Mouse (Mus musculus) lung, embryonic 16.5 days (tissue): Measurements from ENCODE around the gene Lca5l. TPM values are rescaled to one million over a fixed set of nuclear protein-coding genes. Genes with fewer than 3 reads are reported as not detected.
A peak's percentile ranks its signal among the peaks of the same experiment; 100 is the strongest.

Experiments used
- ATAC-seq: fragments of 200-750 bp; cut with Nextera tagmentation; 2 replicates; pipeline ENCODE4 v1.8.0; 2017; ENCODE audit warnings: low read depth, mild to moderate bottlenecking, moderate library complexity
- H3K27ac ChIP-seq: fragments of 300-500 bp; sonication (generic); 2 replicates; pipeline ENCODE4 v1.5.1; 2014; ENCODE audit warnings: mild to moderate bottlenecking, control low read depth, low read length
- H3K27me3 ChIP-seq: fragments of 300-500 bp; sonication (generic); 2 replicates; pipeline ENCODE4 v1.6.1; 2014; ENCODE audit warnings: low read depth, low read length, mixed read lengths; ENCODE audit not compliant: control insufficient read depth, insufficient read depth
- H3K36me3 ChIP-seq: fragments of 300-500 bp; sonication (generic); 2 replicates; pipeline ENCODE4 v1.6.1; 2014; ENCODE audit warnings: low read length; ENCODE audit not compliant: control insufficient read depth, insufficient read depth
- H3K4me1 ChIP-seq: fragments of 300-500 bp; sonication (generic); replicated peaks from 2 replicates; pipeline ENCODE4 v1.6.1; 2014; ENCODE audit warnings: low read length, mixed read lengths; ENCODE audit not compliant: control insufficient read depth, insufficient read depth
- H3K4me2 ChIP-seq: fragments of 300-500 bp; sonication (generic); 2 replicates; pipeline ENCODE4 v1.6.1; 2014; ENCODE audit warnings: low read depth, low read length, control low read depth
- H3K4me3 ChIP-seq: fragments of 300-500 bp; sonication (generic); 2 replicates; pipeline ENCODE4 v1.5.1; 2014; ENCODE audit warnings: mild to moderate bottlenecking, low read length, control low read depth
- H3K9ac ChIP-seq: fragments of 300-500 bp; sonication (generic); 2 replicates; pipeline ENCODE4 v1.6.1; 2014; ENCODE audit warnings: low read length, control low read depth
- H3K9me3 ChIP-seq: fragments of 300-500 bp; sonication (generic); 2 replicates; pipeline ENCODE4 v1.6.1; 2016; ENCODE audit warnings: low read length; ENCODE audit not compliant: control insufficient read depth
- WGBS: fragments of 180-500 bp; shearing (Covaris S2); extraction: QIAGEN DNeasy Blood & Tissue Kit; methylation state at CpG from one replicate; pipeline ENCODE4 v1.1.7; 2014; 5-methylcytosine and 5-hydroxymethylcytosine counted together
- polyA plus RNA-seq: library from polyadenylated mRNA; unstranded; fragments of >200 nt; fragmentation: Nextera tagmentation; extraction: Ambion mirVana; gene quantifications from 2 replicates; pipeline ENCODE4 v1.2.1, GENCODE M21; 2015

Gene Lca5l
- polyA plus RNA-seq, 1 experiment from 2014 or later: 0.93 TPM

DNA sequence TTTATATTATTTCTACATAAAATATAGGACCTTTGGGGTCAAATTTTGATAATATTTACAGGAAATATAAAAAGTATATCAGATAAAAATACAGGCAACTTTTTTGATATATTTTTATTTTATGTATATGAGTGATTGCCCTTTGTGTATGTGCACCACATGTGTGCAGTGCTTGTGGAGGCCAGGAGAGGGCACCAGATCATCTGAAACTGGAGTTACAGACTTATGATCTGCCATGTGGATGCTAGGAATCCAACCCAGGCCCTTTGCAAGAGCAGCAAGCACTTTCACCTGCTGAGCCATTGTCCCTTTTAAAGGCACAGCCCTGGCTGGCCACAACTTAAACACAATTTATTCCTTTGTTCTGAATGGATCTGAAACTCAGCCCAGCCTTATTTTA is 12.9 kb downstream of the Lca5l start:
- no peak overlapping the region for H3K9ac ChIP-seq
- H3K4me1 ChIP-seq: peaks cover 4% of the 10 kb centered on the region; the same call in 1 of the 2 replicates
- H3K4me3 ChIP-seq: no peak overlapping the region
- no peak overlapping the region for H3K4me2 ChIP-seq
- ATAC-seq: no peak
- no peaks in the 10 kb centered on the region for H3K36me3 ChIP-seq
- no peaks in the 10 kb centered on the region for H3K27me3 ChIP-seq
- no peak overlapping the region for H3K27ac ChIP-seq
- peaks cover 3% of the 10 kb centered on the region; the same call in 1 of the 2 replicates for H3K9me3 ChIP-seq

DNA sequence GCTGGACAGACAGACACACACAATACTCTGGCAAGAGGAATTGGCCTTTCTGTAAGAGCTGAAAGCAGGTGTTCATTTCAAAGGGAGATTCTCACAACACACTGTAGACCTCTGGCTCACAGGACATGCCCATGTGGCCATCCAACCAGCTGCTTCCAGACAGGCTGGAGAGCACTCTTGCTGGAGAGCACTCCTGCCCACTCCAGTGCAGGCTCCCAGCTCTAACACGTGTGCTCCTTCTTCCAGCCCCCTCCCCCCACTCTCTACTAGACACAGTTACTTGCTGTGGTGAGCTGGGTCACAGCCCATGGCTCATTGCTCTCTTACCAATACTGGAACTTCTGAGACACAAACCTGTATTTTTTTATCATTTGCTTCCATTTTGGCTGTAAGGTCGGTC is 16.7 kb downstream of the Lca5l start:
- Histone ChIP-seq H3K9me3 (peaks cover 3% of the 10 kb centered on the region; the same call in 1 of the 2 replicates), H3K27ac (no peak overlapping the region), H3K4me2 (peak overlapping the region; percentile 32; the same call in 1 of the 2 replicates), H3K27me3 (no peaks in the 10 kb centered on the region), H3K36me3 (no peaks in the 10 kb centered on the region), H3K4me3 (no peak overlapping the region), H3K9ac (no peak overlapping the region), H3K4me1 (peaks cover 4% of the 10 kb centered on the region; the same call in 1 of the 2 replicates)
- 21% methylated on average over 2 of the region's 2 CpGs for WGBS
- peak; percentile 92 for ATAC-seq

- WGBS: 49% methylated on average over 8 of the region's 8 CpGs
- Histone ChIP-seq H3K27me3 (no peaks in the 10 kb centered on the region), H3K36me3 (no peaks in the 10 kb centered on the region), H3K4me2 (no peak overlapping the region), H3K27ac (peak overlapping the region; percentile 10; the same call in 1 of the 2 replicates), H3K9me3 (no peaks in the 10 kb centered on the region), H3K4me1 (peaks cover 4% of the 10 kb centered on the region; the same call in 1 of the 2 replicates), H3K9ac (no peak overlapping the region), H3K4me3 (no peak overlapping the region)
- ATAC-seq: no peak
Measured at GRCm38 (mm10) chr16:96173648-96174047, 18.4 kb downstream of the Lca5l start.

- Histone ChIP-seq H3K9me3 (no peaks in the 10 kb centered on the region), H3K4me1 (no peaks in the 10 kb centered on the region), H3K4me2 (no peak overlapping the region), H3K9ac (no peak overlapping the region), H3K4me3 (no peak overlapping the region), H3K27ac (no peak overlapping the region), H3K27me3 (no peaks in the 10 kb centered on the region), H3K36me3 (no peaks in the 10 kb centered on the region)
- 89% methylated on average over 4 of the region's 4 CpGs for WGBS
- no peak for ATAC-seq
Measured at GRCm38 (mm10) chr16:96168837-96169236, 23.2 kb downstream of the Lca5l start.

- no peak overlapping the region for H3K4me3 ChIP-seq
- H3K4me1 ChIP-seq: no peaks in the 10 kb centered on the region
- no peak for ATAC-seq
- no peak overlapping the region for H3K4me2 ChIP-seq
- H3K27me3 ChIP-seq: no peaks in the 10 kb centered on the region
- 57% methylated on average over 4 of the region's 4 CpGs for WGBS
- no peaks in the 10 kb centered on the region for H3K9me3 ChIP-seq
- H3K36me3 ChIP-seq: no peaks in the 10 kb centered on the region
- no peak overlapping the region for H3K27ac ChIP-seq
- no peak overlapping the region for H3K9ac ChIP-seq
Measured at GRCm38 (mm10) chr16:96165723-96166264, 26.3 kb downstream of the Lca5l start.

DNA sequence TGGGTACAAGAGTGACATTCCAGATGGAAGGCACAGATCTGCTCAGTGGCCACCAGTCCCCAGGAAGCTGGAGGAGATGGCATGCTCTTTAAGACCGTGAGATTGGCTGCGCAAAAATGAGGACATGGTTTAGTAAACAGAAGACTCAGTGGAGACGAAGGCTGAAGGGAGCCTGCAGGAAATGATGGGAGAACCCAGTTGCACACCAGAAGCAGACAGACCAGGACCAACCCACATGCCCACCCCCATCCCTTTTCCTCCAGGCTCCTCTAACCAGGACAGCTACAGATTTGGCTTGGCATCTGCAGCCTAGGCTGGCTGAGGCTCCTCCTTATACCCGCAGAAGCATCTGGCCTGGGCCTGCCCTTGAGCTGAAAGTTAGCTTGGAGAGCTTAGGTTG is 30.7 kb downstream of the Lca5l start:
- Histone ChIP-seq H3K4me2 (no peak overlapping the region), H3K27ac (no peak overlapping the region), H3K9me3 (no peaks in the 10 kb centered on the region), H3K4me1 (peaks cover 10% of the 10 kb centered on the region), H3K27me3 (no peaks in the 10 kb centered on the region), H3K9ac (no peak overlapping the region), H3K36me3 (no peaks in the 10 kb centered on the region), H3K4me3 (no peak overlapping the region)
- ATAC-seq: no peak
- 76% methylated on average over 4 of the region's 4 CpGs for WGBS

- no peak overlapping the region for H3K9ac ChIP-seq
- H3K4me3 ChIP-seq: no peak overlapping the region
- H3K4me1 ChIP-seq: peaks cover 10% of the 10 kb centered on the region
- H3K27ac ChIP-seq: no peak overlapping the region
- 74% methylated on average over 1 of the region's 1 CpGs for WGBS
- H3K36me3 ChIP-seq: no peaks in the 10 kb centered on the region
- H3K4me2 ChIP-seq: no peak overlapping the region
- H3K9me3 ChIP-seq: no peaks in the 10 kb centered on the region
- no peak for ATAC-seq
- H3K27me3 ChIP-seq: no peaks in the 10 kb centered on the region
Measured at GRCm38 (mm10) chr16:96160927-96161326, 31.1 kb downstream of the Lca5l start.

GRCm38 (mm10) chr16:96159794-96160346 is 32.2 kb downstream of the Lca5l start:
- Histone ChIP-seq H3K27ac (no peak overlapping the region; the same call in 1 of the 2 replicates), H3K4me3 (peak overlapping the region; percentile 66), H3K27me3 (no peaks in the 10 kb centered on the region), H3K4me1 (peaks cover 10% of the 10 kb centered on the region), H3K36me3 (no peaks in the 10 kb centered on the region), H3K9me3 (no peaks in the 10 kb centered on the region), H3K4me2 (peak overlapping the region; percentile 99), H3K9ac (peak overlapping the region; percentile 90)
- WGBS: 77% methylated on average over 20 of the region's 20 CpGs
- ATAC-seq: no peak

GRCm38 (mm10) chr16:96159091-96159731 is 32.9 kb downstream of the Lca5l start:
- no peaks in the 10 kb centered on the region for H3K36me3 ChIP-seq
- peak overlapping the region; percentile 69 for H3K27ac ChIP-seq
- ATAC-seq: peak; percentile 87
- no peaks in the 10 kb centered on the region for H3K27me3 ChIP-seq
- peak overlapping the region; percentile 66 for H3K4me3 ChIP-seq
- H3K9me3 ChIP-seq: no peaks in the 10 kb centered on the region
- H3K9ac ChIP-seq: peak overlapping the region; percentile 90
- H3K4me2 ChIP-seq: peak overlapping the region; percentile 99
- H3K4me1 ChIP-seq: peaks cover 10% of the 10 kb centered on the region
- under 1% methylated on average over 67 of the region's 67 CpGs for WGBS
